In the genomic region with DNA sequence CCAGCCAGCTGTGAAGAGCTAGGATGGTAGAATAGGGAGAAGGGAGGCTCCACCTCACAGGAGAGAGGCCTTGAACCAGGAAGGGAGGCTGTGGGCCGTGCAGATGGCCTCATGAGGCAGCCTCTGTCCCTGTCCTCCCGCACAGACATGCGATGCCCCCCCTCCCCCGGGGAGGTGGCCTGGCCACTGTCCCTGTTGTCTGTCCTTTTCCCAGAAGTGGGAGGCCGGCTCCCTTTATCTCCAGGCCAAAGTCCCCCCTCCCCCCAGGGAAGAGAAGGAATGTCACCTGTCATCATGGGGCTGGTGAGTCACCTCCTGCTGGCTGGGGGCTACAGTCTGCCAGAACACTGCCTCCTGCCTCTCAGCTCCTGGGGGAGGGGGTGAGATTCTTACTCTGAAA, we compare ENCODE assay signal across 9 mouse cellular contexts.
DNase-seq lines count a peak whose midpoint lies in the region; ATAC-seq and TF ChIP-seq lines count a peak whose summit lies in the region.
"Had no signal": no experiment of that assay in that cellular context is flagged by ENCODE, and none has a peak within 500 bp of the region (broad histone marks: within the 10 kb centered on the region; RNA-seq: fewer than 3 reads in every experiment).

No protein-coding gene starts in this region.

- no peak for TF ChIP-seq CTCF in left cerebral cortex, adult 2 months (IDR thresholded peaks at IDR 0.05)

- no peaks in the 10 kb centered on the region for H3K36me3 ChIP-seq in limb, embryonic 15.5 days
- H3K36me3 ChIP-seq: embryonic facial prominence, embryonic 12.5 days had no signal

- 0 out of 2 replicates have a peak overlapping the region, but pooled peaks have one; percentile 22 for H3K27ac ChIP-seq in limb, embryonic 15.5 days
- no peak overlapping the region for H3K27ac ChIP-seq in left cerebral cortex, adult 2 months
- H3K27ac ChIP-seq: embryonic facial prominence, embryonic 12.5 days had no signal

- no peaks in the 10 kb centered on the region for H3K9me3 ChIP-seq in limb, embryonic 15.5 days
- H3K9me3 ChIP-seq: embryonic facial prominence, embryonic 12.5 days had no signal

- peaks cover 42% of the 10 kb centered on the region for H3K4me1 ChIP-seq in limb, embryonic 15.5 days

- no peaks in the 10 kb centered on the region for H3K27me3 ChIP-seq in limb, embryonic 15.5 days
- H3K27me3 ChIP-seq: embryonic facial prominence, embryonic 12.5 days had no signal

- ATAC-seq in limb, embryonic 15.5 days (ENCODE audit: insufficient number of reproducible peaks, low FRiP score, low TSS enrichment, low read depth) = no peak

- H3K4me2 ChIP-seq in limb, embryonic 15.5 days = no peak overlapping the region
- H3K4me2 ChIP-seq: embryonic facial prominence, embryonic 12.5 days had no signal

- no peak overlapping the region for H3K9ac ChIP-seq in limb, embryonic 15.5 days
- H3K9ac ChIP-seq: embryonic facial prominence, embryonic 12.5 days had no signal

- intact Hi-C loops in left cerebral cortex, adult 2 months (cut with DNase I) = no loop called here
- intact Hi-C loops in left cerebral cortex, postnatal 4 days (cut with DNase I) = no loop called here

- WGBS in limb, embryonic 15.5 days = 43% methylated on average over 5 of the region's 5 CpGs

- H3K4me3 ChIP-seq in limb, embryonic 15.5 days = no peak overlapping the region
- no peak overlapping the region for H3K4me3 ChIP-seq in left cerebral cortex, adult 2 months
- H3K4me3 ChIP-seq: embryonic facial prominence, embryonic 12.5 days had no signal

- DNase-seq in kidney, postnatal 14 days = peak; percentile 34
- no peak for DNase-seq in kidney, adult 8-10 months
- DNase-seq in NIH3T3 (ENCODE audit: low read depth) = peak; percentile 56
- peak; percentile 69 for DNase-seq in heart, adult 8-10 months (ENCODE audit: low spot score)
- DNase-seq in kidney, adult 11 months = no peak
- no peak for DNase-seq in left cerebral cortex, adult 2 months (ENCODE audit: extremely low spot score in 1 of 2, low spot score in 2 of 2)
- no peak for DNase-seq in left cerebral cortex, postnatal 4 days

Comparison
In these comparisons a context has a peak if more than half of its experiments do, and no peak if none do; other contexts are left out.
1. DNase-seq: peak in kidney, postnatal 14 days (single experiment), NIH3T3 (single experiment) and heart, adult 8-10 months (single experiment); none in kidney, adult 8-10 months (0 of 2), kidney, adult 11 months (single experiment), left cerebral cortex, adult 2 months (0 of 2) and left cerebral cortex, postnatal 4 days (single experiment).